Mouse (Mus musculus) spleen, postnatal 14 days (tissue): ENCODE measurements around the gene Epha8.
A peak's percentile ranks its signal among the peaks of the same experiment; 100 is the strongest.

ENCODE experiments used
- DNase-seq, 2 experiments: peaks; one replicate each; pipeline ENCODE4 v3.0.0; 2021 to 2022; ENCODE audit warnings: low spot score in 2 of 2

Gene Epha8

DNA sequence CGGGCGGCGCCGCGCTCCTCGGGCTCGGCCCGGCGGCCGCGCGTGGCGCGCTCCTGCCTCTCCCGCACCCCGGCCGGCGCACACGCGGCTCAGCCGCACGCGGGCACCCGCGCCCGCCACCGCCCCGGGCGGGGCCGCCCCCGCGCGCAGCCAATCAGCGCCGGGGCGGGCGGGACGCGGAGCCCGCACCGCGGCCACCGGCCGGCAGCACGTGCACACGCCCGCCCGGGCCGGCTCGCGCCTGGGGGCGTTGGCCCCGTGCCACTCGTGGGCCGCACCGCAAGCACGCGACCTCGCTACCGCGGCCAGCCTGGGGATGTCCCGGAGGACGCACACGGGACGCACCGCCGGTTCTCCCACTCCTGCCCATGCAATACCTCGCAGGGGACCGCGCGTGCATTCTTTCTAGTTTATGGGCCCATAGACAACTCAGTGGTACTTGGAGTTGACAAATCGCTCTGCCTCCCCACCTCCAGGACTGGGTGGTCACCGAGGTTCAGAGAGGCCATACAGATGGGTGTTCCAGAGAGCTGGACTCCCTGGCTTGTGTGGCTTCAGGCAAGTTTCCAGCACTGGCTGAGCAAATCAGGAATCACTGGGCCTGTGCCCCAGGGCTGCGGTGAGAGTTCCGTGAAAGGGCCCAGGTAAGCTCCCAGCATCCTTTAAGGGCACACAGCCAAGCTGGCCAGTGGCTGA, at the start of gene Epha8:
Gene Epha8 (minus strand): TSS at position 66 of the 696 bp plus-strand sequence.
- DNase-seq: no peak

DNA sequence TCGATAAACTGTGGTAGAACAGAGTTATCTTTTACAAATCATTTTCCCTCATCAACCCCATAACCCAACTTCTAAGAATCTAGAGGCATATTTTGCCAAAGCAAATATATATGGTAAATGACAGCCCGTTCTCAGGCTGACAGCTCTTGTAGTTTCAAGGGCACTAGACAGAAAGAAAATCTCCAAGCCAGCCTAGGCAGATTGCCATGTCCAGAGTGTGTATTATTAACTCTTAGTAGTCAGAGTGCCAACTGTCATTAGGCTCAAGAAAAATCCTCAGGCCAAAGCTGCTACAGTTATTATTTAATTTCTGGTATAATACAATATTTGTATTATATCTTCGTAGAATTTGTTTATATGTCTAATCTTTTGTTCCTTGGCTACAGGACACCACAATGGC, 45.2 kb upstream of the Epha8 start:
- no peak for DNase-seq

DNA sequence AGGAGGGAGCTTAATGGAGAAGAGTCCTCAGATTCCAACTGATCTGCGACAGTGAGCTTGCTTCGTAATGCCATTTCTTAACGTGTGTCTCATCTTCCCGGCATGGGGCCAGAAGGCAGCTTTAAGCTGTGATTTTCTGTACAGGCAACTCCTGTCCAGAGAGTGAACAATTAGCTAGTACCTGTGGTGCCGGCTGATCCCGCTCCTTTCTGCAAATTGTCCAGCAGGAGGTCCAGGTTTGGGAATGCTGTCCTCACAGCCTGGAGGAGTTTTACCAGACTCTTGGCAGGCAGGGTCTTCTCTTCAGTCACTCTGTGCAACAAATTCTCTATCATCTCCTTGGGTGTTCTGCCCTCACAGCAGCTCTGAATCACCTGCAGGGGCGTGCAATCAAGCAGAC, 44.4 kb upstream of the Epha8 start:
- DNase-seq: no peak

DNA sequence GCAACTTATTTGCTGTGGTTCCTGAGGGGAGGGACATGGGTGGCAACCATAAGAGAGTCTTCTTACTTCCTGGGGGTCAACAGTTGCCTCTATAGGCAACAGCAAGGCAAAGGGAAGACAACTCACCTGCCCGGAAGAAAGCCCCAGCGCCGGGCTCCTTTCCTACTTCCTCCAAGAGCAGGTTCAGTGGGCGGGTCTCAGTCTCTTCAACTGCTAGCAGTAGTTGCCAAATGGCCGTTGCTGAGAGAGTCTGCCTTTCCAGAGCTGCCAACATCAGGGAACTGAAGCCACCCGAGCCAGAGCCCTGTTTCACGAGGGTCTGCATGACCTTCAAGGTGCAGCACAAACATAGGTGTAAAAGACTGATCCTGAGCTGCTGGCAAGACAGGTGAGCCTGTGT, 41.8 kb upstream of the Epha8 start:
- DNase-seq: no peak

DNA sequence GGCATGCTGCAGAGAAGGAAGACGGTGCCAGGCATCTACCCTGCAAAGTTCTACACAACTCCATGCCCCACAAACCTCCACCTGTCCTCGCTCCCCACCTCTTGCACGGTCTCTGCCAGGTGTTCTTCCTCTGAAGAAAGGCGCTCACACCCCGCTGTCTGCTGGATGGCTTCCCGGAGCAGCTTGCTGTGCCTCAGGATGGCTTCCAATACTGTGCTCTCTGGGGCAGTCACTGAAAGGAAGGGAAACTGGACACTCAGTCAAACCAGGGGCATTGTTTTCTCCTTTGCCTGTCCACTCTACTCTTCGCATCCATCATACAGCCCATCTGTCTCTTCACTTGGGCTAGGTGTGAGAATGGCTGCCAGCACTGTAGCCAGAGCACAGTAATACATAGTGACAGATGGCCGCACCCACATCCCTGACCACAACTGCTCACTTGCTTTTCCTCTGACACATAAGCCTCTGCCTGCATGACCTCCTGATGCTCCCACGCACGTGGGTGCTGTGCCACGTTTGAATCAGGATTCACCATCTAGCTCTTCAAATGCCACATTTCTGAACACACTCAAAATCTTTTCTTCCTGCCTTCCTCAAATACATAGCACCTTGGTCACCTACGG, 41.2 kb upstream of the Epha8 start:
- DNase-seq: no peak

DNA sequence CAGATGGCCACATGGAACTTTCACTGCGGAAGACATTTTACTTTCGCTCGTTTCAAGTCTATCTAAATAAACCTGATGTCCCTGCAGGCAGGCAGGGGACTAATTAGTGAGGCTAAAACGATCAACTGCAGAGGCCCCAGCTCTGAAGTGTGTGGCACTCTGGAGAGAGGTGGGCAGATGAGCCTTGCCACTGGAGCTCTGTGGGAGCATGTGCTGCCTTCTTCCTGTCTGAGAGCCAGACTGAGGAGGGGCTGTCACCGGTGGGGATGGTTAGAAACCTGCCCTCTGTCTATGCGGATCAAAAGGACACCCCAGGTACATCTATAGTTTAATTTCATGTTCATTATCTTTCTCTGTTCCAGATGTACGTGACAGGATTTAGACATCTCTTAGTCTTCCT, 40.3 kb upstream of the Epha8 start:
- DNase-seq: no peak

DNA sequence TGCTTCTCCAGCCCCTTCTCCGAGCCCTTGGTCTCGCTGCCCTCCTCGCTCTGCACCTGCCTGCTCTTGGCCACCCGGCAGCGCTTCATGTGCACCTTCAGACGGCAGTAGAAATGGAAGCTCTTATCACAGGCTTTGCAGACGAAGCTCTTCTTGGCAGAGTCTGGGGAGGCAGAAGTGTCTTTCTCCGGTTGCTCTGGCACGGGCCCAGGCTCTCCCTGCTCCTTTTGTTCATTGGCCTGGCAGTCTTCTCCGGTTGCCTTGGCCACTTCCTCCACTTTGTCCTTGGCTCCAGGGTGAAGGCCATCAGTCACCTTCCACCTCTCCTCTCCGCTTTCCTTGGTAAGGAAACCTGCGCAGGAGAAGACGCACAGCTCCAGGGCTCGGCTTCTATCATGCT, 38.7 kb upstream of the Epha8 start:
- no peak for DNase-seq

DNA sequence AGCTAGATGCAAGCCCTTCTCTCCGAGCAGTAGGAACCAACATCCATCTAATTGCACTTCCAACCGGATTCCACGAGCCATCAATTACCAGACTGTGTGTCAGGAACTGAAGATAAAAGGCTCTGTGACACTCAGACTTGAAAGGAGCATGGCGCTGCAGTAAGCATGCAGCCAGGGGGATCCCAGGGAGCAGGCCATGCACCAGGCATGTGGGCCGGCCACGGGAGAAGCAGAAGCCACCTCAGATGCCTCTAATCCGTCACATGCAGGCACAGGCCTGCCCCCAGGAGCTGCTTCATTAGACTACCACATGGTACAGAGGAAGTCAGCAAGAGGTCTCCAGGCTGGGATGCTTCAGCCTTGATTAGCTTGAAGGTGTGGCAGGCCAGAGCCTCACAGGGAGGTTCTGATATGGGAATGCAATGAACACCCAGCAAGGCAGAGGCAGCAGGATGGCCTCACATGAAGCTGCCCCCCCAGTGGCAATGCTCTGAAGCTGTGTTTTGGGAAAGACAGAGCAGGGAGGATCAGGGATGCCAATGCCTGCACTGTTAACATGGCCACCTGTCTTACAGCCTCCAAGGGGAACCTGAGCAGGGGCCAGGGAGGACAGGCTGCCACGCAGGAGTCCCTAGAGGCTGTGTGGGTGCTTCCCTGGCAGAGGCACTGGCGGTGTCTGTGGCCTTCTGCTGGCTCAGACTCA, 25.5 kb upstream of the Epha8 start:
- no peak for DNase-seq

DNA sequence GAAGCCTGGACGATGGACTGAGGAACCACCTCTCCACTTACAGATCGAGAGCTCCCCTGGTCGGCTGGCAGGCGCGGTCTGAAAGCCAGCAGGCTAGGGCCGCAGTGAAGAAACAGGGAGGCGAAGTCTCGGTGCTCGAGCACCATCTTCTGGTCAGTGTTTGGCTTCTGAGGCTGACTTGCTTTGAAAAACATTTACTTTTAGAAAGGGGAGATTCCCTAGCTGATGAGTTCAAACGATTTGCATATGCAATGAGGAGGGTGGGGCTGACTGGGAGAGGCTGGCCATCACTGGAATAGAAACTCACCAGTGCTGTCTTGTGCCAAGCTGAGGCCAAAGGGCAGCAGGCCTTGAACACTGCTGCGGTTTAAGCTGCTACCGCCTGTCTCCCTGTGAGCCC, 24.7 kb upstream of the Epha8 start:
- DNase-seq: no peak

DNA sequence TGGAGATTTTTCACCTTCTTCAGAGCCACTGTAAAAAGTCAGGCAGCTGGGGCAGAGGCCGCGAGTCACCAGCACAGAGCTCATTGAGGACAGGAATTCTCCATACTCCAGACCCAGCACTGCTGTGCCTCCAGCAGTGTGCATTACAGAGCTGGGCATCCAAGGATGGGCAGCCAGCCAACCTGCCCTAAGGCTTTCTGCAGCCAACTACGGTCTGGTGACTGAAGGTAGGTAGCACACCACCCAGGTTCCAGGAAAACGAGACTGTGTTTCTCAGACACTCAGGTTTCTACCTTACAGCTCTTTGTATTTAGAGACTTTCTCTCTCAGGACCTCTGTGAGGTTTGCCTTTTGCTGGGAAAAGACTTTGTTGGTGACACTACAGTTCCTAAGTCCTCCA, 24.3 kb upstream of the Epha8 start:
- no peak for DNase-seq

DNA sequence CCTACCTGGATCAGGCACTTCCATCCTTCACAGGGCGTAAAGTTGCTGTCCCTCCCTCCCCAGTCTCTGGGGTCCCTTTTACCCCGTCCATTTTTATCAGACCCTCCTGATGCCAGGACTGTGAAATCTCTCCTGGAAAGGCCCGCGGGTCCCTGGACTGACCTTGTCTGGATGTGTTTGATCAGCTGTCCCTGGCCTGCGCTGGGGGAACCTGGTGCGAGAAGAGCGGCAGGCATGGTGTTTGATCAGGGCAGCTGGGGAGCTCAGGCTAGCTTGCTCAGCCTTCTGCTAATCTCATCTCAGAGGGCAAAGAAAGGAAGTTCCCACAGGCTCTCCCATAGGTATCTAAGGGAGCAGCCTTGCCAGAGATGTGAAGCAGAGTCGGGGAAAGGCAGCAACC, 20.6 kb upstream of the Epha8 start:
- DNase-seq: no peak

DNA sequence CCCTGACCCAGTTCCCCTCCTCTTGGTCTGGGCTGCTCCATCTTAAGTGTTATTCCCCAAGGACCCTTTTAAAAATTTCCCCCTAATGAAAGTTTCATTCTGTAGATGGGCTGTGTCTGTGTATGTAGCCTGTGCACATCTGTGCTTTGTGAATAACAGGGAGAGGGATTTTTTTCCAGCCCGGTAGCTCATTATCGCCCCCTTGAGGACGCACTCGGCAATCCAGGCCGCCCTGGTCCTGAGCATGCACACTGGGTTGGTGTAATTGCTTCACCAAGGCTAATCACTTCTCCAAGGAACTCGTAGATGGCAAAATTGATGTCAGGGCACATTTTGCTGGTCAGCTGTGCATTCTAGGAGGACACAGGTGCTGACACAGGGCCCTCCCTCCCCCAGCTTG, 14.3 kb upstream of the Epha8 start:
- DNase-seq: peak in 1 of 2 experiments; percentile 16

DNA sequence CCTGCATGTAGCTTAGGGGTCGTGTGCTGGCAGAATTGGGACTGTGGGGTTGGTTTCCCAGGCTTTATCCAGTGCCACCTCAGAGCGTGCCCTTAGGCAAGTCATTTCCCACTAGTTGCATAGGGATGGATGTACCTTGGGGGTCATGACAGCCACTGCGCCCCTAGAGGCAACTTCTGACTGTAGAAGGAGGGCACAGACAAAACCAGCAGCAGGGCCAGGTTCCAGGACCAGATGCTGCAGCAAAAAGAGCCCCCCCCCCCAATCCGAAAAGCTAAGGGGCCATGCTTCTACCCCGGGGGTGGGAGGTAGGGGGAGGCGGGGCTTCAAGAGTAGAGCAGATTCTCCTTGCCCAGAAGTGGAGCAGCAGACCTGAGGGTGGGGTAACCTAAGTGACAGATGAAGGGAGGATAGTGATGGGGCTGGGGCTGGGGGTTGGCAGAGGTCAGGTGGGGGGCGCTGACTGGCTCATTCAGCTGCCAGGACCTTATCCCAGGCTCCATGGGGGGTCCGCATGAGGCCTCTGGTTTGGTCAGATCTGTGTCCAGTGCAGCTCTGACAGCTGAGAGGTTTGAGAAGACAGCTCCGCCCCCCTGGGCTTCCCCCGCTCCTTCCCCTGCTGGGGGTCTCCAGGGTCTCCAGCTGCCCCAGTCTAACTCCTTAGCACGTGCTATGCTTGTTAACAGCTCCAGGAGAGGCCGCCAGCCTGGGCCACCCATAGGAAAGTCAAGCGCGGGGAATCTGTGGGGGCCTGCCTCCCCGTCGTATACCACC, 13.1 kb upstream of the Epha8 start:
- no peak for DNase-seq

DNA sequence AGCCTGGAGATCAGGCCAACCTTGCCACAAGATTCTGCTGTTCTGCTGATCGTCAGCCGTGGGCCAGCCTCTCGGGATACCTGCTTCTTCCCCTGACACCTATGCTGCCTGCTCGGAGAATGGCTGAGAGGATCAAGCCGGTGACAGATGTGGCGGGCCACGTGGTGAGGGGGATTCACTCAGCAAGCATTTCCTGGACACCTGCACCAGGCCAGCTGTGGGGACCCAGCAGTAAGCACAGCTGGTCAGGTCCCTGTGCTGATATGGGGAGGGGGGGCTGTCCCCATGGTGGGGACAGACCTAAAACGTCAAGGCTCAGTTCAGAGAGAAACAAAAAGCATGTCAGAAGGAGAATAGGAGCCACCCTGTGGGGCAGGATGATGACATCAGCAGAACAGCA, 12.5 kb upstream of the Epha8 start:
- DNase-seq: no peak

DNA sequence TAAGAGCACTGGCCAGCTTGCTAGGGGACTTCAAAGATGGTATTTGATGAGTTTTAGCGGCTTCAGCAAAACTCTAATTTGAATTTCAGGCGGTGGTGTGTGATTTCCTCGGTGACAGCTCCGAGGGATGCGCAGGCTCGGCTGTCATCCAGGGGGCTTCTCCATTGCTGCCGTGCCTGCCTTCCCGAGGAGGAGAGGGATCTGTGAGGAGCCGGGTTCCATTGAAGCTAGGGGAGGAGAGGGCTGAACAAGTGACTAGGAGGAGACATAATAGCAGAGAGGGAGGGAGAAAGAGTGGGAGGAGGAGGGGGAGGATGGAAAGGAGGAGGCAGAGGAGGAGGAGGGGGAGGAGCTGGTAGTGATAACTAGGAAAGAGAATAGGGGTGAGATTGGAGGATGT, 10.9 kb upstream of the Epha8 start:
- DNase-seq: no peak

DNA sequence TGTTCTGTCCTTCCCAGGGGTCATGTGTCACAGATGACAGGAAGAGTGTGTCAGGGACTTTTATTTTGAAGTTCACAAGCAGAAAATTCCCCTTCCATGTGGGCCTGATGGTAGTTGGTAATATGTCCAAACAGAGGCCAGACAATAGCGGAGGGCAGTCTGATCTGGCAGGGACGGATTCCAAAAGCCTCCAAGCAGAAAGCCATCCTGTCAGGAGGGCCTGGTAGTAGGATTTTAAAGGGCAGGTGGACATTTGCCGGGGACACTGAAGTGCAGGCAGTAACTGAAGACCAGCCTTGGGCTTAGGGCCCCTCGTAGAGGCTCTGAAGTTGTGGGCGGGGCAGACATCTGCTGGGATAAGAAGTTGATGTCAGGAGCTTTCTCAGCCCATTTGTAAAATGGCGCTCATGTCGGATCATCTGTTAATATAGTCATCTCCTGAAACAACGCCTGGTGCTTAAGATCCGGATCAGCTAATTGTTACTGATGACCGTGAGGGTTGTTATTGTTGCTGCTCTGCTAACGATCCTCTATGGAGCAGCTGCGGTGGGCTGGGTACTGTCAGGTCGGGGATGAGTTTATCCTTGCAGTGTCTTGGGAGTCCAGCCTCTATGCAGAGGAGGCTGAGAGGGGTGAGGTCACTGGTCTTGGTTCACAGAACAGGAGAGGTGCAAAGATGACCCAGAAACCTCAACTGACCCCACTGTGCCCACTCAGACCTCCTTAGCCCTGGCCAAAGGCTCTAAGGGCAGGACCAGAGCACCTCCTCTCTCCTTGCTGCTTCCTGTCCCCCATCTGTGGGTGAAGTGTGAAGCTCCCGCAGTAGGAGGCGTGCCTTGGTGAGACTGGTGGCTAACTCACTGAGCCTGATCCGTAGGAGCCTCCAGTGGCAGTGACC, 10.1 kb upstream of the Epha8 start:
- no peak for DNase-seq

DNA sequence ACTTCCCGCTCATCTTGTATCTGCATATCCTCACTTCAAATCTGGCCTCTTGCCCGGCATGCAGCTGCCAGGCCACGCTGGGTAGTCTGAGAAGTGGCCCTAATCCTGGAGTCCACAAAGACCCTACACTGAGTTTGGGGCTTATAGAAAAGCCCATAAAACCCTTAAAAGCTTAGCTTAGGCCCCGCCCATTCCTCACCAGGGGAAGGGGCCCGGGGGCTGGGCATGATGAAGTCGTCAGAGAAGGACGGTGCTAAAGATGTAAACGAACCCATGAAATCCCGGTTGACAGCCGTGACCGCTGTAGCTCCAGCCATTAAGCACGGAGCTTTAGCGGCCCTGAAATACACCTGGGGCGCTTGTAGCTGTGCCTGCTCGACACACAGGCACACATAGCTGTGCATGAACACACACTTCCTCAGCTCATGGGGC, 8.4 kb upstream of the Epha8 start:
- DNase-seq: no peak

DNA sequence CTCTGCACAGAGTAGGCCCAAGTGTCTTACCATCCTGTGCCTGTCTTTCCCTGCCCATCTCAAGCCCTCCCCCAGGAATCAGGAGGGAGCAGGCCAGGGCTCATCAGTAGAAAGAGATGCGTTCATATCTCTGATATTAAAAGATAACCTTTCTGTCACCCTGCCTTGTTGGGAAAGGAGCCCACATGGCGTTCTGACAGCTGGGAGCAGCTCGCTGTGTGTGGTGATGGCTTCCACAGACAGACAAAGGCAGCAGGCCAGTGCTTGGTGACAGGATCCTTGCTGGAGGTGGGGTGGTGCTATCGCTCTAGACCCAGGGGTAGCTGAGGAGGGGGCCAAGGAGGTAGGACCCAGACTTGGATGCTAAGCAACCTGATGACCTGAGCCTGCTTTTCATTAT, 5.8 kb upstream of the Epha8 start:
- DNase-seq: no peak

DNA sequence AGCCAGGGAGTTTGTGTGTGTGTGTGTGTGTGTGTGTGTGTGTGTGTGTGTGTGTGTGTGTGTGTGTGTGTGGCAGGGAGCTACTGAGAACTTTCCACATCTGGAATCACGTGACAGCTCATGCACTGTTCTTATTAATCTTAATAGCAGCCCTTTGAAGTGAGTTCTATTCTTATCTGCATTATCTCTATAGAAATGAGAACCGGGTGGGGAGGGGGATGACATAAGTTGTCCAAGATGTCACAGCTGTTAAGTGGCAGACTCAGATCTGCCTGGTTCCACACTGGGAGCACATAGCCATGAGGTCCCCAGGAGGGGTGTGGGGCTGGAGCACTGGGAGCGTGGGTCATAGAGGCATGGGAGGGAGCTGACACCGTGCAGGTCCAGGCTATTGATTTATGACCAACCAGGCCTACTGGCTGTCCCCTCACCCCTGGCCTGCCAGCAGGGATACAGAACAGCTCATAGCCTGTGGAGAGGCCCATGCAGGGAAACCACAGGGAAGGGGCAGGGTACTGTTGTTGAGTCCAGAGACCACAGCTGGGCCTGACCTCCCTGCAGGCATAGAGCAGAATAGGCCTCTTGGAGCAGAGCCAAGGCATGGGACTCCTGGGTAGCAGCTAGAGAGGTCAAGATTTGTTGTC, 5.1 kb upstream of the Epha8 start:
- DNase-seq: no peak

DNA sequence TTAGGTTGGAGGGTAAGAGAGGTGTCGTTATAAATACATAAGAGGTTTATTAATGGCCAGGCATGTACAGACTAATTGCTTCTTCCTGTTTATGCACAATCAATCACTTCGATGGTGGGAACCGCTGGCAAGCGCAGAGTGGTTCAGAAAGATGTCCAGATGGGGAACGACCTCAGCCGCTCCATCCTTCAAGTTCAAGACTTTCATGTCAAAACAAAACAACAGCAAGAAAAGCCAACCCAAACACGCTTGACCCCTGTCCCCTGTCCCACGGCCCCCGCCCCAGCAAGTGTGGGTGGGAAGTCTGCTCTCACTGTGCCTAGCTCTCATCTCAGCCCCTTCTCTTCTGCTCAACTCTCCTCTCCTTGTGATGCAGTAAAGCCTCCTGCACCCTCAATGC, 4.0 kb upstream of the Epha8 start:
- no peak for DNase-seq

DNA sequence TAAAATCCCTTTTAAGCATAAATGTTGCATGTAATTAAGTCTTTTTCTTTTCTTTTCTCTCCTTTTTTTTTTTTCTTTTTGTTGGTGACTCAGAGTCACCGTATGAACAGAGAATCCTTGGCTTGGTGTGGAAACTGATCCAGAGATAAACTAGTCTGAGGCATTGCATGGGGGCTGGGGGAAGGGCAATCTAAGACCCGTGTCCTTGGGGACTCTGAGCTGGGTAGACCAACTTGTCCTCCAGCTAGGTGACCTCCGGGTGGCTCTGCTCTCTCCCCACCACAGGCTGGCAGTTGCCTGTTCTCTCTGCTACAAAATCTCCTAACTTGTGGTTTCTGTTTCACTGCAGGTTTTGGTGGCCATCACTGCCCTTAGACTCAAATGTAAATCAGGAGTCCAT, 3.5 kb upstream of the Epha8 start:
- no peak for DNase-seq
